Mouse (Mus musculus) midbrain, postnatal 0 days (tissue): ENCODE measurements at regions not wholly inside any gene's neighbourhood (a gene's known extent, or its start where the extent isn't known, plus 50 kb on each side); places are given as distances from the start of the nearest gene placed in this dataset.

Experiments
- ATAC-seq: fragments of 200-750 bp; cut with Nextera tagmentation; 2 replicates; pipeline ENCODE4 v1.8.0; 2017; ENCODE audit warnings: moderate number of reproducible peaks, mild to moderate bottlenecking, moderate TSS enrichment, moderate library complexity; ENCODE audit not compliant: low FRiP score
- DNase-seq: peaks from one replicate; pipeline ENCODE4 v3.0.0-alpha.2; 2015; ENCODE audit warnings: low spot score
- H3K27ac ChIP-seq: fragments of 300-500 bp; sonication (generic); 2 replicates; pipeline ENCODE4 v1.5.1; 2014; ENCODE audit warnings: low read depth, mild to moderate bottlenecking, low read length, mixed read lengths
- H3K27me3 ChIP-seq: fragments of 300-500 bp; sonication (generic); 2 replicates; pipeline ENCODE4 v1.6.1; 2014; ENCODE audit warnings: low read length, control low read depth, mixed read lengths; ENCODE audit not compliant: insufficient read depth
- H3K36me3 ChIP-seq: fragments of 300-500 bp; sonication (generic); 2 replicates; pipeline ENCODE4 v1.6.1; 2014; ENCODE audit warnings: low read length, control low read depth, mixed read lengths; ENCODE audit not compliant: insufficient read depth
- H3K4me1 ChIP-seq: fragments of 300-500 bp; sonication (generic); 2 replicates; pipeline ENCODE4 v1.6.1; 2014; ENCODE audit warnings: mild to moderate bottlenecking, control low read depth, antibody characterized with exemption, low read length, mixed read lengths; ENCODE audit not compliant: insufficient read depth
- H3K4me2 ChIP-seq: fragments of 300-500 bp; sonication (generic); 2 replicates; pipeline ENCODE4 v1.6.1; 2014; ENCODE audit warnings: low read depth, mild to moderate bottlenecking, low read length, mixed read lengths; ENCODE audit not compliant: poor library complexity, severe bottlenecking
- H3K4me3 ChIP-seq: fragments of 300-500 bp; sonication (generic); 2 replicates; pipeline ENCODE4 v1.5.1; 2014; ENCODE audit warnings: low read depth, mild to moderate bottlenecking, low read length, moderate library complexity
- H3K9ac ChIP-seq: fragments of 300-500 bp; sonication (generic); replicated peaks from 2 replicates; pipeline ENCODE4 v1.6.1; 2014; ENCODE audit warnings: mild to moderate bottlenecking, low read length, moderate library complexity, mixed read lengths; ENCODE audit not compliant: poor library complexity, severe bottlenecking
- H3K9me3 ChIP-seq: fragments of 300-500 bp; sonication (generic); 2 replicates; pipeline ENCODE4 v1.6.1; 2016; ENCODE audit warnings: low read length, control low read depth
- CTCF ChIP-seq: IDR thresholded peaks from 2 replicates; pipeline ENCODE4 v1.5.1; 2016; ENCODE audit warnings: antibody characterized with exemption, mild to moderate bottlenecking
- WGBS: fragments of 180-500 bp; shearing (Covaris S2); extraction: QIAGEN DNeasy Blood & Tissue Kit; methylation state at CpG from one replicate; pipeline ENCODE4 v1.1.7; 2014; 5-methylcytosine and 5-hydroxymethylcytosine counted together

DNA sequence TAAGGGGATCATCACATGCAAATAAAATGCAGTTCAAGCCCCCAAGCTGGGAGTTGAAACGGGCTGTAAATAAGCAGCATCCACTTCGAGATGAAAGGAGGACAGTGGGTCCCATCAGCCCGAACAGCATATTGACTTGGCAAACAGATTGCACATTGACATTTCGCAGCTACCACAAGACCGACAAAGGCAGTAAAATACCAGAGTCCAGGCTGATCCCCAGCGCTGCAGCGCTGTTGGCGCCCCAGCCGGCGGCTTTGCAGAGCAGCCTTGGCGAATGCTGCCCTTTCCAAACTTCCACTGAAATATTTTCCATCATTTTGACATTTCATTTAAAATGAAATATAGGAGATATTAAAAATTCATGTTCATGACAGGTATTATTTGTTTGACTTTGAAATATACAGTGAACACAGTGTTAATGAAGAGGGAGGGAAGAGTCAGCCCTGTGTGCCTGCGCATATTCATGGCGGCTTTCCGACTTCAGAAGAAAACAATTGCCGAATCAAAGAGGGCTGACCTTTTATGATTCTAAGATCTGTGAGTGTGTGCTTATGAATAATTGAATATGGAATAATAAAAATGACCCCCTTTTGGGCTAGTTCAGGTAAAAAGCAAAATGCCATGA, 98.4 kb downstream of the Sqor start:
- ATAC-seq (no peak), DNase-seq (peak; percentile 27)
- no peak overlapping the region for H3K4me3 ChIP-seq
- no peaks in the 10 kb centered on the region for H3K27me3 ChIP-seq
- no peaks in the 10 kb centered on the region for H3K9me3 ChIP-seq
- no peak overlapping the region for H3K27ac ChIP-seq
- TF ChIP-seq CTCF, result peak; percentile 31
- H3K9ac ChIP-seq, result no peak overlapping the region
- 51% methylated on average over 15 of the region's 15 CpGs for WGBS
- peak overlapping the region; percentile 20 for H3K4me2 ChIP-seq
- H3K4me1 ChIP-seq, result no peaks in the 10 kb centered on the region
- no peaks in the 10 kb centered on the region for H3K36me3 ChIP-seq

DNA sequence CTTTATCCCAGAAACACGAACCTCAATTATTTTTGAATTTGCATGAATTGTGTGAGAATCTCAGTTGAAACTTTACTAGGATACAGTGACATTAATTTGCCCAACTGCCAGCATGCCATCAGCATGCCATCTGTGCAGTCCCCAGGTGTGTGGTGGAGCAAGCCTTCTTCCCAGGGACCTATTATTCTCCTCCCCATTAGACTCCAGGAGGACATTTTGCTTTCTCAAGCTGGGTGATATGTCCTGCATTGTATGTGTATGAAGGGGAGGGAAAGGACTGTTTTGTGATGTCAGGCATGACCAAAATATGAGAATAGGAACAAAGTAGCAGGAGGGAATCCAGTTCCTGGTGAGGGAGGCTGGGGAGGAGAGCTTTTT, 98.9 kb downstream of the Sqor start:
- Histone ChIP-seq H3K9me3 (no peaks in the 10 kb centered on the region), H3K4me1 (no peaks in the 10 kb centered on the region), H3K27me3 (no peaks in the 10 kb centered on the region), H3K27ac (no peak overlapping the region), H3K4me2 (no peak overlapping the region), H3K9ac (no peak overlapping the region), H3K36me3 (no peaks in the 10 kb centered on the region), H3K4me3 (no peak overlapping the region)
- TF ChIP-seq CTCF, result no peak
- ATAC-seq, result no peak
- WGBS, result 51% methylated on average over 1 of the region's 1 CpGs
- DNase-seq, result no peak

DNA sequence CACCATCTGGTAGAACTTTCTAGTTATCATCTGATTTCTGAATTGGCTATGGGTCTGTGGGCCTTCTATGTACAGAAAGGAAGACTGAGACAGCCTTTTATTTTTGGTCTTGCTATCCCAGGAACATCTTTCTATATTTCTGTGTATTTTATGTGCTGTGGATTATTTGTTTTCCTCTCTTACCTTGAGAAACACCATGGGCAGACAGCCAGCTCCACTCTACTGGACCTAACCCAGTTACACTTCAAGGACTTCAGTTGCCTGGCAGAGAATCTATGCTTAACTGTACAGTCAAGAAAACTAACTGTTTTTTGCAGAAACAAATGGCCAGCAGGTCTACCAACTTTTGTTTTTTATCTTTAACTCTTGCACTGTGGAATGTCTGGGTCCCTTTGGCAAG, 122.1 kb downstream of the Sqor start:
- Histone ChIP-seq H3K36me3 (no peaks in the 10 kb centered on the region), H3K4me1 (no peaks in the 10 kb centered on the region), H3K4me3 (no peak overlapping the region), H3K9me3 (peaks cover 12% of the 10 kb centered on the region; the same call in 1 of the 2 replicates), H3K27me3 (no peaks in the 10 kb centered on the region), H3K27ac (no peak overlapping the region), H3K9ac (no peak overlapping the region), H3K4me2 (no peak overlapping the region)
- no peak for DNase-seq
- no peak for TF ChIP-seq CTCF
- ATAC-seq, result no peak

DNA sequence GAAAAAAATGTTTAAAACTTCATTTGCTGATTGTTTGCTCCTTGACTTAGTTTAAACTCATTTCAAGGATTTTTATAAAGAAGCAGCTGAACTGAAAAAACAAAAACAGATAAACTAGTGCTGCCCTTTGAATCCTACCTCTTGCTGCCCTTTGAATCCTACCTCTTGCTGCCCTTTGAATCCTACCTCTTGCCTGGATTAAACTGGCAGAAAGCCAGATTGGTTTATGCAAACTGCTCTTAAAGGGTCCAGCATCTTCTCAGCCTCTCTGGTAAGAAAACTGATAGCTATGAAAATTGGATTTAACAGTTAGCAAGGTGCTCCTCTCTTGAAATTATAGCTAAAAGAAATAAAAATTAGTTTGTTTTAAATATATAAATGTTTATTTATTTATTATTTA, 122.5 kb downstream of the Sqor start:
- Histone ChIP-seq H3K4me1 (no peaks in the 10 kb centered on the region), H3K9me3 (peaks cover 12% of the 10 kb centered on the region; the same call in 1 of the 2 replicates), H3K27ac (no peak overlapping the region), H3K27me3 (no peaks in the 10 kb centered on the region), H3K4me2 (no peak overlapping the region), H3K9ac (no peak overlapping the region), H3K4me3 (no peak overlapping the region), H3K36me3 (no peaks in the 10 kb centered on the region)
- no peak for DNase-seq
- no peak for TF ChIP-seq CTCF
- ATAC-seq, result no peak

DNA sequence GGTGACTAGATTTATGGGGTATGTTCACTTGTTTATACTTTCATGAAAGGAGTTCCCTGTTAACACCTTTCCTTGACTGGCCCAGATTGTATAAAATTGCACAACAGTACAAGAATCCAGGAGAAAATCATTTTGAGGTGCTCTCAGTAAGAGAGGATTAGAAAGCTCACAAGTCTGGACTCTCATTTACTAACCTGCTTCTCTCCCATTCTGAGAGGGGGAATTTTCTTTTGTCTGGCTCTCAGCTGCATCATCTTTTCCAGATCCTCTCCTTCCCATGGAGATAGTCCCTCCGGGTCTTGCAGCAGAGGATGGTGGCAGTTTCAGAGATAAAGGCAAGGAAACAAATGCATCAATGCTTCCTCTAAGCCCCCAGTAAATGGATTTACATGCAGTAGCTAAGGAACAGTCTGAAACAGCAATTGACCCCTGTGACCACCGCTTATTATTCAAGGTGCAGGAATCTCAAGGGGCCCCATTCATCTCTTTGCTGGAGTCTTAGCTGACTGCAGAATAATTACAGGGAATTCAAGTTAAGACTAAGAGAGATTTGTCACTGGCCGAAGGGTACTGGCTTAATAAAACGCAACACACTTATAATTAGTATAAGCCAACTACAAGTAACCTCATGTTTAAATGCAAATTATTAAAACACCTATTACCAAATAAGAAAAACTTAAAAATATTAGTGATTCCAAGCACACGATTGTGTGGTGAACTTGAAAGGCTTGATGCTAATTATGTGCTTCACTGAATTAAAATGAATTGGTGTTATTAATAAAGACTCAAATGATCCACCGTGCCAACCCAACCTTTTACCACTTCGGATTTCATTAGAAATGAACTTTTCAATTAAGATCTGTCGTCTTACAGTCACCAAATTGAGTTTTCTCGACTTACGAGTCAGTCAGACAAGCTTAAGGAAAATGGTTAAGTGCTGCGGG, 140.4 kb downstream of the Sqor start:
- H3K27ac ChIP-seq, result no peak overlapping the region
- WGBS, result 12% methylated on average over 11 of the region's 11 CpGs

DNA sequence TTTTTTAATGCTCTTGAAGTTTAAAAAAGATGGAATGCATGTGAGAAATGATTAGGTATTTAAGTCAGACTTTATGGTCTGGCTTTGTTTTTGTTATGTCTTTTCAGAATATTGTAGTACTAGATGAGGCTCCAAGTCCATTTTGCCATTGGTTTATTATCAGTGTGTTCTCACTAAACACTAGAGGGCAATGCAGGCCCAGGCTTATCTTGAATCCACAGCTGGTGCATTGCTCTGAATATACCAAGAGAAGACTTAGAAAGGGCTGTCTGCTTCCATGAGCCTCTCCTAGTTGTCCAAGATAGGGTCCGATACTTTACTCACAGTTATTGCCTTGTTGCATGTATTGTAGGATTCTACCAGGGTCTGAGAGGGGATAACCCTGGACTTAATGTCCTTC, 151.7 kb downstream of the Sqor start:
- Histone ChIP-seq H3K27me3 (no peaks in the 10 kb centered on the region), H3K4me2 (no peak overlapping the region), H3K4me3 (no peak overlapping the region), H3K9ac (no peak overlapping the region), H3K4me1 (no peaks in the 10 kb centered on the region), H3K9me3 (no peaks in the 10 kb centered on the region), H3K36me3 (no peaks in the 10 kb centered on the region), H3K27ac (no peak overlapping the region)
- 91% methylated on average over 1 of the region's 1 CpGs for WGBS
- ATAC-seq (no peak), DNase-seq (peak; percentile 76)
- TF ChIP-seq CTCF, result peak; percentile 56

More for the DNA sequence above, 140.4 kb downstream of the Sqor start:
- H3K4me1 ChIP-seq, result peaks cover 4% of the 10 kb centered on the region; the same call in 1 of the 2 replicates
- DNase-seq, result peak; percentile 27
- H3K9me3 ChIP-seq, result no peaks in the 10 kb centered on the region
- no peak overlapping the region for H3K4me2 ChIP-seq
- H3K4me3 ChIP-seq, result no peak overlapping the region
- H3K27me3 ChIP-seq, result no peaks in the 10 kb centered on the region
- no peak for TF ChIP-seq CTCF
- H3K36me3 ChIP-seq, result no peaks in the 10 kb centered on the region
- no peak overlapping the region for H3K9ac ChIP-seq
- no peak for ATAC-seq
